Mouse (Mus musculus) layer of hippocampus, postnatal 36 days (tissue): Measurements from ENCODE around the gene Ift122. TPM values are rescaled to one million over a fixed set of nuclear protein-coding genes. Genes with fewer than 3 reads are reported as not detected.
"Not testable (repeated sequence)": the region's sequence is repeated elsewhere in the genome, so short reads cannot be mapped to it uniquely, and the experiment has no call there.

Source experiments
- DNase-seq, 2 experiments: peaks; one replicate each; pipeline ENCODE4 v3.0.0; 2022
- total RNA-seq, 2 experiments: library from RNA; stranded (reverse); gene quantifications; 2 replicates each; pipeline ENCODE4 v1.2.3; 2021

The Ift122 gene
- total RNA-seq, 2 experiments from 2014 or later, result 31.6 to 35.3 TPM

DNA sequence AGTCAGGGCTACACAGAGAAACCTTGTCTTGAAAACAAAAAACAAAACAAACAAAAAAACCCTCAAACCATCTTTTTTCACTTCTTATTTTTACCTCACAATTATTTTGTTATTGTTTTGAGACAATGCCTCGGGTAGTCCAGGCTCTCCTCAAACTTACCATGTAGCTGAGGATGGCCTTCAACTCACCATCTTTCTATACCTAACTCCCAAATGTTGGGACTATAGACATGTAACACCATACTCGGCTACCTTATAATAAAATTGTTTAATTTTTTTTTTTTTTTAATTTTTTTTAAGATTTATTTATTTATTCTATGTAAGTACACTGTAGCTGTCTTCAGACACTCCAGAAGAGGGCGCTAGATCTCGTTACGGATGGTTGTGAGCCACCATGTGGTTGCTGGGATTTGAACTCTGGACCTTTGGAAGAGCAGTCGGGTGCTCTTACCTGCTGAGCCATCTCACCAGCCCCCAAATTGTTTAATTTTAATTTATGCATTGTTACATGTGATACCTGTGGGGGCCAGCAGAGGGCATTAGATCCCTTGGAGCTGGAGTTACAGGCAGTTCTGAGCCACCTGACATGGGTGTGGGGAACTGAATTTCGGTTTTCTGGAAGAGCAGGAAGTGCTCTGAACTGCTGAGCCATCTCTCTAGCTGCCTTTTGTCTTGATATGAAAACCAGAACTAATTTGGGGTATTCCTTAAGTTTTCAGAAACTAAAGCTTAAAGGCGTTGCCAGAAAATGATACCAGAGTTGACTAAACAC lies 6.4 kb upstream of the Ift122 start:
- DNase-seq, result peak in 1 of 2 experiments; percentile 39

DNA sequence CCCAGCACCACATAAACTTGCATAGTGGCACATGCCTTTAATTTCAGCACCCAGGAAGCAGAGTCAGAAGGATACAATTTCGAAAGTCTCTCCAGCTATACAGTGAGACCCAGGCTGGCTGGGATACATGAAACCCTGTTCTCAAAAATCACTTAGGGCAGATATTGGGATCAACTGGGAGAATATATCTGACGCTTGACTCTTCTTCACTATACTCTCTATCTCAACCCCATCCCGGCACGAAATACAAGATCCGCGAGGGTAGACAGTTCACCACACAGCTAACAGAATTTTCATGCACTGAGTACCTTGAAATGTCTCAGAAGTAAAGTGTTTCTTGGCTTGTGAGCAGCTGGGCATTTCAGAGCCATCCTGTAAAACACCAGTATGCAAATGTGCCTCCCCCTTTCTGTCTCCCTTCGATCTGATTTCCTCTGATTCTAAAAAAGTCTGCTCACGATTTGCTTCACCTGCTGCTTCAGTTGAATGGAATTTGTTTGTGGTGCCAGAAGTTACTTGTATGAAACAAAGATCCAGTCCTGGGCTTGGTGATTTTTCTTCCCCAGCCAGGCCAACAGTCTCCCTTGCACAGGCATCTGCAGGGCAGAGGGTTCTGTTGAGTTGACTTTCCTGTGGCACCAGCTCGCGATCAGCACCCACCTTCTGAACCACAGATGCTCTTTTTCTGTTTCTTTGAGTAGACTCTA lies 4.5 kb upstream of the Ift122 start:
- DNase-seq, result no peak

DNA sequence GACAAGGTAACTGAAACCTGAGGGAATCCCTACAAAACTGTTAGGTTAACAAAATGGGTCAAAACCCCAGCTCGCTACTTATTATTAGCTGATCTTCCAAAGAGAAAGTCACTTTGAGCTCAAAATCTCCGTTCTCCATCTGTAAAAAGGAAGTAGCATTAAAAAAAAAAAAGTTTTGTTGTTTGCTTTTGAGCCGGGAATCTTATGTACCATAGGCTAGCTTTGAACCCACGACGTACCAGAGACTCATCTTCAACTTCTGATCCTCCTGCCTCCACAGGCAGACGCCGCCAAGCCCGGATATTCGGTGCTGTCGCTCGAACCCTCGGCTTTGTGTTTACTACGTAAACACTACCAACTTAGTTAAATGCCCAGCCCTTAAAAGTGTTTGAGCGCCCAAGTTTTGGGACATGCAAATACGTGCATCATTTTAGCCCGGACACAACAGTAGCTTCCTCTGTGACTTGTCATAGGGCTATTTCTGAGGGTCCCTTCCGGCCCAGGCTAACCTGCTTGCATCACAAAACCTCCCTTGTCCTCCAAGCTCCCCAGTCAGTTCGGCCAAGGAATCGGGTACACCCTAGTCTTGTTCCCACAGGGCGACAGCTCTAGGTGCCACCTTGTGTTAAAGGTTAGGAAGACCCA lies 702 bp upstream of the Ift122 start:
- no peak for DNase-seq

DNA sequence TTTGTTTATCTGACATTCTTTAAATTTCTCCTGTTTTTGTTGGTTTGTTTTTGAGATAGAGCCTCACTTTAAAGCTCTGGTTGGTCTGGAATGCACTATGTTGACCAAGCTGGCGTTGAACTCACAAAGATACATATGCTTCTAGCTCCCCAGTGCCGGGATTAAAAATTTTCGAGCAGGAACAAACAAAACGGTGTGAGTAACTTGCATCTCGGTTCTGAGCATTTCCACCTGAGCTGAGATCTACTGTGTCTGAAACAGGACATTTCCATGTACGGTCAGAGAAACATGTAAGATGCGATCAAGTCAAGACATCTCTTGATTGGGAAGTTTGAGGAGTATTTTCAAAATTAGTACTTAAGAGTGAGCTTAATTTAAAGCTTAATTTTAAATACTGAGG lies 715 bp downstream of the Ift122 start:
- DNase-seq, result no peak

DNA sequence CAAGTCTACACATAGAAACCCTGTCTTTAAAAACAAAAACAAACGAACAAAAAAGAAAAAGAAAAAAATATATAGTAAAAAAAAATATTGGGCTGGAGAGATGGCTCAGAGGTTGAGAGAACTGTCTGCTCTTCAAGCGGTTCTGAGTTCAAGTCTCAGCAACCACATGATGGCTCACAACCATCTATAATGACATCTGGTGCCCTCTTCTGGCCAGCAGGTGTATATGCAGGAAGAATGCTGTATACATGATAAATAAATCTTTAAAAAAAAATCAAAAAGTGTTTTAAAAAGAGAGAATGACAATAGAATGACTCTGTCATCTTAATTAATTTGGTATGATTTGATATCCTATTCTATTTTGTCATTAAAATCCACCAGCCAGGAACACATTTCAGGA lies 1.2 kb downstream of the Ift122 start:
- DNase-seq, result no peak

DNA sequence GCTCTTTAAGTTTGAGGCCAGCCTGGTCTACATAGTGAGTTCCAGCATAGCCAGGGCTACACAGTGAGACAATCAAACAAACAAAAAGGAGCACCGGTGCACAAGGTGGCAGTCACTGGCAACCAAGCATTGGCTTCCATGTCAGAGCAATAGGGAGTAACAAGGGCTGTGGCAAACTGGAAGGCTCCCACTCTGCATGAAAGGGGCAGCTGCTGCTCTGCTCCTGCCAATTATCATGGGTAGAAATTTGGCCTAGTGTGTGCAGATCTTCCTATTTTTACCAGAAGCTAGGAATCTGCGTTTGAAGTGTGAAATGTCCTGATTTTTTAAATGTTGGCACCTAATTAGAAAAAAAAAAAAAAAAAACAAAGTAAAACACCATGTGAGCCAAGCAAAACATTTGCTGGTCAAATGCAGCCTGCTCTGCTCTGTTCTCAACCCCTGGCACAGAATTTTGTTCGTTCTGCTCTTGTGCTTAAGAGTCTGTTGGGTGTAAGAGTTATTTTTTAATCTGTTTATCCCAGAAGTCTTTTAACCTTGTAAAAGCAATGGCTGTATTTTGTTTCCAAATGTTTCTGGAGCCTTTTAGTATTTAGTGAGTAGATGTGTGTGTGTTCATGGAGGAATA lies 2.6 kb downstream of the Ift122 start:
- DNase-seq, result peak; percentile 30 to 41

DNA sequence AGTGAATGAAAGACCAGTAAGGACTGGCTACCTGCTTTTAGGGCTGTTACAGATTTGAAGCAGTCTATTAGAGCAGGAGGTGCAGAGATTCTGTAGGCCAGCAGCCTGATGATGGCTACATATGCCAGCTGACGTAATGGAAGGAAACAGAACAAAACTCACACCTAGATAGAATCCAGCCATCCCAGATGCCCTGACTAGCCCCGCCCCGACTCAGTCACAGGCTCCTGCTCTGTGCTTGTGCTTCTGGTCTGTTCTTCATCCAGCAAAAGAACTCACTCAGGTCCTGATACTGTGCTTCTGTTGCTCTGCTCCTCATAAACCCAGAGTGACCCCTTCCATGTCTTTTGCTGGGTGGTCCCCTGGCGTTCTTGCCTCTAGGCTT lies 3.1 kb downstream of the Ift122 start:
- no peak for DNase-seq

DNA sequence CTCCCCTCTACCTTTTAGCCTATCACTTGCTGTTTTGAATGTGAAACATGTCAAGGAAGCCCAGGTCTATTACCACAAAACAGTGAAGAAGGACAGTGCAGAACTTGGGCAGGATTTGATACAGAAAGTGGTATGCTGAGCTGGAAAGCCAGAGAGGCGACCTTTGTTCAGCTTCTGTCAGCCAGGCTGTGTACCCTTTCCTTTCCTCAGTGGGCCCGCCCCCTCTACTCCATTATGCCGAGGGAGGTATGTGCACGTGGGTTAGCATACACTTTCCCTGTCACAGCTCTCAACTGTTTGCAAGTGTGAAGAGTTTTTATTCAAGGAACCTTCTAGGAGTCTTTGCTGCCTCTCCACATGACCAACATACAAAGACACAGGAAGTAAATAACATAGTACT lies 6.0 kb downstream of the Ift122 start:
- DNase-seq, result no peak

DNA sequence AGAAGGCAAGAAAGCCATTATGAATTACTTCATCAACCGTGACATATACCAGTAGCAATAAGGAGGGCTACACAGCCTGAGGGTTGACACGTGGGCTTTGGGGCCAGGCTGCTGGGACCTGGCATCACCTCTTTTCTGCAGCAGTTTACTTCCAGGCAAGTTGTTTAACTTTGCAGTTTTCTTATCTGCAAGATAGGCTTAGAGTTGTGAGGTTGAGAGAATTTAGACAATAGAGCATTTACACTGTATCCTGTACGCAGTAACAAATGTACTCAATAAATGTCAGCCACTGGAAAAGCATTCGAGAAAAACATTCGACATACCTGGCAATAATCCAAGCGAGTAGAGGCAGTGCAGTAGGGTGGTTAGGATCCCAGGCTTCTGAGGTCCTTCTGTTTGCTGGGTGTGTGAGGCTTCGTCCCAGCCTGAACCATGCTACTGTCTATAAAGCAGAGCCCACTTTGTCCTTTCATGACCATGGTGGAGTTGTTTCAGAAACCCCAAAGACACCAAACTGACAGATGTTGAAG lies 6.8 kb downstream of the Ift122 start:
- no peak for DNase-seq

DNA sequence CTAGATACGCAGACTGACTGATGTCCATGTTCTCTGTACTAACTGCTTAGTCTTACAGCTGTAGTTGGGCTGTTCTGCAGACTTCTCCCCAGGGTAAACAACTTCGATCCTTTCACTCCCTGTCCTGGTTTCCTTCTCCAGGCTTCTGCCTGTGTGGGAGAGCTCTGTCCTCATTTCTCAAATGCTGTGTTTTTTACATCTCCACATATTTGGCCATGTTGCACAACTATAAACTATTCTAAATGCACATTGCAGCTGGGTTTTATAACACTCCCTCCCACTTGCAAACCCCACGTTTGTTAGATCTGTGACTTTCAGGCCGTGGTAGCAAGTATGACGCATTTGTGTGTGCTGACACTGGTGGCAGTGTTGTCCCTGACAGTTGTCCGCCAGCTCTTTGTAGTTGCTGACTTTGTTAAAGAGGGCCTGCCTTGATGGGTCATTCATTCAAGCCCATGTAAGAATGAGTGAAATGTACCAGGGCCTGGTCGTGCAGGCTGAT lies 10.1 kb downstream of the Ift122 start:
- DNase-seq, result peak in 1 of 2 experiments; percentile 17

DNA sequence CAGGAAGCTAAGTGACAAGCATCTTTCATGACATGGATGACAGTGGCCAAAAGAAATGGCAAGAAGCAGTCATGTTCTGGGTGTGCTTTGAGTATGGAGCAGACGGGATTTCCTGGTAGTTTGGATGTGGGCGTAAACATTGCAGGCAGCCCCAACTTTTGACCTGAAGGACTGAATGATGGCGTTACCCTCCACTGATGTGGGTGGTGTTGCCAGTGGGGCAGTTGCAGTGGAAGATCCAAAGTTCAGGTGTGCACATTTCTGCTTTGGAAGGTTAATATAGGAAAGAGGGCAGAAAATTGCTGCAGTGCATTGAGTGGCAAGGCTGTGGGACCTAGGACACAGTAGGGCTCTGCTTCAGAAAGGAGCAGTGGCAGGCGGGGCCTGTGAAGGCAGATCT lies 12.0 kb downstream of the Ift122 start:
- DNase-seq, result no peak

DNA sequence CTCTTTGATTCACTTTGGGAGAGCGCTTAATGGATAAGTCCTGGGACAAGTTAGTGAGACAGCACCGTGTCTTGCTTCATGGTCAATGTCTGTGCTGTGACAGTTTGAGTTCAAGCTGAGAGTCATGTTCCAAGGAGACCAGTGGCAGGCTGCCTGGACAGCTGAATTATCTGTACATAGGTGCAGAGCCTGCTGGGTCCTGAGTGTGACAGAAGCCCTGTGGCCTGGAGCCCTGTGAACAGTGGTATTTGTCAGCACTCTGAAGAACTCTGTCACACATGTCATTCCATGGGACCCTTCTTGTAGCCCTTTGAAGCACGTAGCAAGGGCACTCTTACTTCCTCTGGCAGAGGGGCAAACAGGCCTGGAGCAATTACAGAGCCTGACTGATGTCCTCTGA lies 13.9 kb downstream of the Ift122 start:
- DNase-seq, result not testable (repeated sequence)

DNA sequence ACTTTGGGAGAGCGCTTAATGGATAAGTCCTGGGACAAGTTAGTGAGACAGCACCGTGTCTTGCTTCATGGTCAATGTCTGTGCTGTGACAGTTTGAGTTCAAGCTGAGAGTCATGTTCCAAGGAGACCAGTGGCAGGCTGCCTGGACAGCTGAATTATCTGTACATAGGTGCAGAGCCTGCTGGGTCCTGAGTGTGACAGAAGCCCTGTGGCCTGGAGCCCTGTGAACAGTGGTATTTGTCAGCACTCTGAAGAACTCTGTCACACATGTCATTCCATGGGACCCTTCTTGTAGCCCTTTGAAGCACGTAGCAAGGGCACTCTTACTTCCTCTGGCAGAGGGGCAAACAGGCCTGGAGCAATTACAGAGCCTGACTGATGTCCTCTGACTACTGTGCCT lies 18.0 kb downstream of the Ift122 start:
- not testable (repeated sequence) for DNase-seq

DNA sequence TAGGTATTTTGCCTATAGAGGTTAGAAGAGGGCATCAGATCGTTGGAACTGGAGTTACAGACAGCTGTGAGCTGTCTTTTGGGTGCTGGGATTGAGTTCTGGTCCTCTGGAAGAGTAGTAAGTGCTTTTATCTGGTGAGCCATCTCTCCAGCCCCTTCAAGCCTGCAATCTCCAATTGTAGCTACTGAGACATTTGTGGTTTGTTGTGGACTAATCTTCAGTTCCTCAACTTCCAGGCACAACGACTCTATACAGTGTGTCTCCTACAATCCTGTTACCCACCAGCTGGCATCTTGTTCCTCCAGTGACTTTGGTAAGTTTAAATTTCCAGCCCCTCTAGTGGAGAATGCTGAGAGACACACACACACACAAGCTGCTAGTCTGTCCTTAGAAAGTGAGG lies 24.0 kb downstream of the Ift122 start:
- no peak for DNase-seq

DNA sequence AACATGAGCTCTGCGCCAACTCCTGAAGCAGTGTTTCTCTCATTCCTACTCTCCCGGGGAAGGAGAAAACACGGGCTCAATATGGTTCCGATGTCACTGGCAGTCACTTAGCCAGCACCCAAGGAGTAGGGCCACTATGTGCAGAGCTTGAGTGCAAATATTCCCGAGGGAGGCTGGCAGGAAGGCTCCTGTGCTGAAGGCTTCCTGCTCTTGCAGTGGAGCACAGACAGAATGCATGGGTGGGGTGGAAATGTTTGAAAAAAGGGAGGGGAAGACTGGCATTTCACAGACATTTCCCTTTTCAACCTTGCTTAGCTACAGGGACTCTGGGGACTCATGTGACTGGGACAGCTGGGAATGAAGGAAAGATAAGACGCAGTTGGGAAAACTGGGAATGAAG lies 25.4 kb downstream of the Ift122 start:
- no peak for DNase-seq

DNA sequence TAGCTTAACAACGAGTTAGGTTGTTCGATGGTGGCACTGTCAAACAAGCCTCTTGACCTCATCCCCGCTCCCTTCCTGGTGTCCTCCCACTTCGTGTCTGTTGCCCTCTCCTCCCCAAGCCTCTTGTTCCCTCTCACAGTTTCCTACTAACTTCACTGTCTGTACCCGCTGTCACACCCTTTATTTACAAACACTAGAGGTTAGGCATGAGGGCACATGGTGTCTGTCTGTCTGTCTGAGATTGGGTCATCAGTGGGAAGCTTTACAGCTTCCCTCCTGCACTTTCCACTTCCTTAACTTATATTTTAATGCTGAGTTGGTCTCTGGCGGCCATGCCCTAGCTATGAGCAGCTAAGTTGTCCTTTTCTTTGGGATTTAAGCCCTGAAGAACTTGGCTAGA lies 26.5 kb downstream of the Ift122 start:
- DNase-seq, result no peak

DNA sequence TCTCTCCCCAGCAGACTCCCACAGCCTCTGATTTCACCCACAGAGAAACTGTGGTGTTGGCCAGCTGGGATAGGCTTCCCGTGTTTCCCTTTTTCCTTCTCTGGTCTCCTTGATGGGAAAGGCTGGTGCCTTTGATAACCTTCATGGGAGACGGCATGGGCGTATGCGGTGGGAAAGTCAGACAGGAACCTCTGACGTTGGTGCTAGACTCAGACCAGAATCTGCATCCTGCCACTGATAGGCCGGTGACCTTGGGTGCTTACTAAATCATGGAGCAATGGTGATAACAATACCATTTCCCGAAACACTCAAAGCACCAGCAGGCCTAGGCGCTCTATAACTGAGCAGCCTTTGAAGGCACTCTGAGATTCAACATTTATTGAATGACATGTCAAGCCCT lies 27.5 kb downstream of the Ift122 start:
- DNase-seq, result no peak

DNA sequence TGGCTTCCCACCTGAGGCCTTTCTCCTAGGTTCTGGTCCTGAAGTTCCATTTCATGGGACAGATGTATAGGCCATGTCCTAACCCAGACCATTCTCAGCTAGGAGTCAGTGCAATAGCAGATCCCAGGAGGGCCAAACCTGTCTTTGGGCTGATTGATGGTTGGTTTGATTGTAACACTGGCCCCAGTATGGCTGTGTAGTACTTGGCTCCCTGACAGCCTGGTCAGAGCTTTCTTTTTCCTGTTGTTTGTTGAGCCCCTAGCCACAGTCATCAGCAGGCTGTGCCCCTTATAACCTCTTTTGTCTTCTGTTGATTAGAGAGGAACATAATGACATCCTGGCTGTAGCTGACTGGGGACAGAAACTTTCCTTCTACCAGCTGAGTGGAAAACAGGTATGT lies 30.7 kb downstream of the Ift122 start:
- DNase-seq, result no peak

DNA sequence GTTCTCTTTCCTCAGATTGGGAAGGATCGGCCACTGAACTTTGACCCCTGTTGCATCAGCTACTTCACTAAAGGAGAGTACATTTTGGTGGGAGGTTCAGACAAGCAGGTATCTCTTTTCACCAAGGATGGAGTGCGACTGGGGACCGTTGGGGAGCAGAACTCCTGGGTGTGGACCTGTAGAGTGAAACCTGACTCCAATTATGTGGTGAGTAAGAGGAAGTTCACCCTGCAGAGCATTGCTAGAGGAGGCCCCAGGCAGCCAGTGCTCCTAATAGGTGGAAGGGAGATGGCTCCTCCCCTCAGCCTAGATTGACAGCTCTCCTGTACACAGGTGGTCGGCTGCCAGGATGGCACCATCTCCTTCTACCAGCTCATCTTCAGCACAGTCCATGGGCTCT lies 33.6 kb downstream of the Ift122 start:
- DNase-seq, result no peak

DNA sequence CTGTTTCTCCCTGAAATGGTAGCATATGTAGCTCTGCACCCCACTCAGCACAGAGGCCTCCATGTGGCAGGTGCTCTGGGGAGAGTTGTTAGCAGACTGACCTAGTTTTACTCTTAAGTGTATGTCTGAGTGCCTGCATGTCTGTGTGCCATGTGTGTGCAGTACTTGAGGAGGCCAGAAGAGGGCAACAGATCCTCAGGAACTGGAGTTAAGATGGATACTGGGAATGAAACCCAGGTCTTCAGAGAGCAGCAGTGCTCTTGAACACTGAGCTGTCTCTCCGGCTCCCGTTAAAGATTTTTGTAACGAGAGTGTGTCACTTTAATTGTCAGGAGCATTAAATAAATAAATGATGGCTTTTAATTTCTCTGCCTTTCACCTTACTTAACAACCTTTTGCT lies 35.0 kb downstream of the Ift122 start:
- DNase-seq, result no peak

DNA sequence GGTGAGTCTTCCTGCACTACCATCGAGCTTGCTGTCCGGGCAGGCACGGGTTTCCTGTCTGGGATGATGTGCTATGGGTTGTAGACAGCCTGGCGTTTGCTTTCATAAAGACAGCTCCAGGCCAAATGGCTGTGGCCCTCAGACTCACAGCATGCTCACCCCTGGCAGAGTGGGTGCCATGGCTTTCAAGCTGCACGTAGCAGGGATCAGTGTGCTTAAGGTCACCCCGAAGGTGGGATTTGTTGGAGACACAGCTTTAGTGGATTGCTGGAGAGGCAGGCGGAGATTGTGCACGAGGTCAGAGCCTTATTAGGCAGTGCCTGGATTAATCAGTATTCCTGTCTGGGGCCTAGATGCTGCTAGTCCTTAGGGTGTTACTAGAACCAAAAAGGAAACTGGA lies 37.3 kb downstream of the Ift122 start:
- no peak for DNase-seq

DNA sequence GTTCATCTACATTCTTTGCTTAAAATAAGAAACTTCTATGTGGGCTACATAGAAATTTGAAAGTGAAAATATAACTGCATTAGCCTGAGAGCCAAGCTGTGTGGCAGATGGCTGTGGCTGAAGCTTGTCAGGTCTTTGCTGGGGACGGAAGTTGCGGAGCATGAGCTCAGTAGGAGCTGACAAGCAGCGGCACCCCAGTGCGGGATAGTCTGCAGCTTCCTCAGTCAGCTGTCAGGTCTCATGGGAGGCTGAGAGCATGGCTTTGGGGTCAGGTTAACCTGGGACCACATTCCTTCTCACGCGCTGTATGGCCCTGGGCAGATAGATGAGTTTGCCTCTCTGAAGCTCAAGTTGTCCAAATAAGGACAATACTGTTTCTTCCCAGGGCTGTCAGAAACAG lies 37.8 kb downstream of the Ift122 start:
- peak in 1 of 2 experiments; percentile 46 for DNase-seq
